ENCODE assay signal across 19 mouse cellular contexts in genomic region chr5:44779340-44779739, GRCm38 (mm10).
DNase-seq lines count a peak whose midpoint lies in the region; ATAC-seq lines count a peak whose summit lies in the region.
"Had no signal": no experiment of that assay in that cellular context is flagged by ENCODE, and none has a peak within 500 bp of the region (broad histone marks: within the 10 kb centered on the region; RNA-seq: fewer than 3 reads in every experiment).

No protein-coding gene starts in this region.

- DNase-seq in frontal cortex, postnatal 14 days (ENCODE audit: low spot score in 2 of 2): no peak
- DNase-seq in brain, adult 2 months (ENCODE audit: low read depth, low spot score): peak; percentile 54
- no peak for DNase-seq in MN1 (ENCODE audit: low spot score)
- DNase-seq: adrenal gland, adult 2 months; adrenal gland, adult 8-10 months; adrenal gland, postnatal 10 days; adrenal gland, postnatal 14 days; adrenal gland, postnatal 25 days; adrenal gland, postnatal 36 days; B cell, adult 2 months; cerebellum, adult 11 months; cerebellum, adult 11-12 months; cerebellum, adult 18-20 months; cerebellum, adult 2 months; cerebellum, adult 8-10 months had no signal

- ATAC-seq in frontal cortex, adult (ENCODE audit: low TSS enrichment): peak; percentile 85
- ATAC-seq: activated CD4-positive, CD25-positive, alpha-beta regulatory T cell, adult 4 months; CD4-positive, CD25-positive, alpha-beta regulatory T cell, adult 4 months; Patski had no signal
